Mouse (Mus musculus): ENCODE results near the gene BC029722. TPM values are rescaled to one million over a fixed set of nuclear protein-coding genes. Genes with fewer than 3 reads are reported as not detected.

BC029722 gene
- polyA plus RNA-seq (2015; fragmentation: Nextera tagmentation; extraction: Ambion mirVana): 4.9 and 5.6 TPM in 2 replicates

GRCm38 (mm10) chr2:155819392-155819448 is at the start of gene BC029722:
Gene BC029722, minus strand, starts transcription at chr2:155819426.
- H3K27ac ChIP-seq (replicated peaks): peak within 1 kb of the TSS; percentile 81
- peak within 1 kb of the TSS; percentile 78 for H3K9ac ChIP-seq
- H3K4me3 ChIP-seq (replicated peaks): peak within 1 kb of the TSS; percentile 92
- peak within 1 kb of the TSS; percentile 98 for H3K4me2 ChIP-seq
- H3K4me1 ChIP-seq (replicated peaks): peaks cover 32% of the 10 kb centered on the region
- H3K9me3 ChIP-seq (replicated peaks): no peaks in the 10 kb centered on the region
- H3K27me3 ChIP-seq: no peaks in the 10 kb centered on the region
- ATAC-seq (ENCODE audit: insufficient read depth): no peak
- H3K36me3 ChIP-seq (replicated peaks): peaks cover 46% of the 10 kb centered on the region

GRCm38 (mm10) chr2:155868320-155868719 is 49.1 kb upstream of the BC029722 start:
- no peaks in the 10 kb centered on the region for H3K9me3 ChIP-seq (replicated peaks)
- no peak overlapping the region for H3K4me2 ChIP-seq
- H3K9ac ChIP-seq: no peak overlapping the region
- no peaks in the 10 kb centered on the region for H3K4me1 ChIP-seq (replicated peaks)
- H3K27ac ChIP-seq (replicated peaks): no peak overlapping the region
- ATAC-seq (ENCODE audit: insufficient read depth): no peak
- no peak overlapping the region for H3K4me3 ChIP-seq (replicated peaks)
- 70% methylated on average over 8 of the region's 8 CpGs for WGBS (ENCODE audit: insufficient replicate concordance)
- H3K36me3 ChIP-seq (replicated peaks): peaks cover 20% of the 10 kb centered on the region
- H3K27me3 ChIP-seq: no peaks in the 10 kb centered on the region

- 72% methylated on average over 11 of the region's 11 CpGs for WGBS (ENCODE audit: insufficient replicate concordance)
- no peak overlapping the region for H3K9ac ChIP-seq
- H3K9me3 ChIP-seq (replicated peaks): no peaks in the 10 kb centered on the region
- no peaks in the 10 kb centered on the region for H3K4me1 ChIP-seq (replicated peaks)
- no peak overlapping the region for H3K4me3 ChIP-seq (replicated peaks)
- no peaks in the 10 kb centered on the region for H3K27me3 ChIP-seq
- H3K27ac ChIP-seq (replicated peaks): no peak overlapping the region
- H3K4me2 ChIP-seq: no peak overlapping the region
- peaks cover 16% of the 10 kb centered on the region; the same call in 1 of the 2 replicates for H3K36me3 ChIP-seq (replicated peaks)
- no peak for ATAC-seq (ENCODE audit: insufficient read depth)
Measured at GRCm38 (mm10) chr2:155863301-155863867, 44.2 kb upstream of the BC029722 start.

- Histone ChIP-seq H3K36me3 (replicated peaks) (peaks cover 13% of the 10 kb centered on the region), H3K4me1 (replicated peaks) (no peaks in the 10 kb centered on the region), H3K4me2 (no peak overlapping the region), H3K9me3 (replicated peaks) (no peaks in the 10 kb centered on the region), H3K27ac (replicated peaks) (no peak overlapping the region), H3K4me3 (replicated peaks) (no peak overlapping the region), H3K27me3 (no peaks in the 10 kb centered on the region), H3K9ac (no peak overlapping the region)
- 80% methylated on average over 13 of the region's 13 CpGs for WGBS (ENCODE audit: insufficient replicate concordance)
- ATAC-seq (ENCODE audit: insufficient read depth): no peak
Measured at GRCm38 (mm10) chr2:155862573-155863300, 43.5 kb upstream of the BC029722 start.

GRCm38 (mm10) chr2:155861581-155861980 is 42.4 kb upstream of the BC029722 start:
- Histone ChIP-seq H3K4me3 (replicated peaks) (no peak overlapping the region), H3K27me3 (no peaks in the 10 kb centered on the region), H3K4me1 (replicated peaks) (no peaks in the 10 kb centered on the region), H3K27ac (replicated peaks) (no peak overlapping the region), H3K9me3 (replicated peaks) (no peaks in the 10 kb centered on the region), H3K4me2 (no peak overlapping the region), H3K36me3 (replicated peaks) (peaks cover 14% of the 10 kb centered on the region), H3K9ac (no peak overlapping the region)
- WGBS (ENCODE audit: insufficient replicate concordance): 80% methylated on average over 6 of the region's 6 CpGs
- ATAC-seq (ENCODE audit: insufficient read depth): no peak

GRCm38 (mm10) chr2:155860102-155860501 is 40.9 kb upstream of the BC029722 start:
- 66% methylated on average over 7 of the region's 7 CpGs for WGBS (ENCODE audit: insufficient replicate concordance)
- no peak for ATAC-seq (ENCODE audit: insufficient read depth)
- Histone ChIP-seq H3K27ac (replicated peaks) (no peak overlapping the region), H3K36me3 (replicated peaks) (peaks cover 14% of the 10 kb centered on the region), H3K27me3 (no peaks in the 10 kb centered on the region), H3K4me3 (replicated peaks) (no peak overlapping the region), H3K4me2 (no peak overlapping the region), H3K4me1 (replicated peaks) (no peaks in the 10 kb centered on the region), H3K9me3 (replicated peaks) (no peaks in the 10 kb centered on the region), H3K9ac (no peak overlapping the region)

- Histone ChIP-seq H3K36me3 (replicated peaks) (peaks cover 38% of the 10 kb centered on the region), H3K4me3 (replicated peaks) (no peak overlapping the region), H3K4me1 (replicated peaks) (0 out of 2 replicates have a peak, but pooled peaks cover 3% of the 10 kb centered on the region), H3K27me3 (no peaks in the 10 kb centered on the region), H3K27ac (replicated peaks) (no peak overlapping the region), H3K4me2 (no peak overlapping the region), H3K9me3 (replicated peaks) (no peaks in the 10 kb centered on the region), H3K9ac (no peak overlapping the region)
- no peak for ATAC-seq (ENCODE audit: insufficient read depth)
- 79% methylated on average over 5 of the region's 5 CpGs for WGBS (ENCODE audit: insufficient replicate concordance)
Measured at GRCm38 (mm10) chr2:155852536-155852935, 33.3 kb upstream of the BC029722 start.

GRCm38 (mm10) chr2:155850120-155850519 is 30.9 kb upstream of the BC029722 start:
- H3K4me1 ChIP-seq (replicated peaks): 0 out of 2 replicates have a peak, but pooled peaks cover 3% of the 10 kb centered on the region
- H3K4me2 ChIP-seq: no peak overlapping the region
- H3K4me3 ChIP-seq (replicated peaks): no peak overlapping the region
- H3K27ac ChIP-seq (replicated peaks): no peak overlapping the region
- no peaks in the 10 kb centered on the region for H3K9me3 ChIP-seq (replicated peaks)
- ATAC-seq (ENCODE audit: insufficient read depth): no peak
- WGBS (ENCODE audit: insufficient replicate concordance): 73% methylated on average over 7 of the region's 7 CpGs
- peaks cover 44% of the 10 kb centered on the region for H3K36me3 ChIP-seq (replicated peaks)
- no peaks in the 10 kb centered on the region for H3K27me3 ChIP-seq
- no peak overlapping the region for H3K9ac ChIP-seq

- Histone ChIP-seq H3K27me3 (no peaks in the 10 kb centered on the region), H3K27ac (replicated peaks) (no peak overlapping the region), H3K9me3 (replicated peaks) (no peaks in the 10 kb centered on the region), H3K4me1 (replicated peaks) (0 out of 2 replicates have a peak, but pooled peaks cover 3% of the 10 kb centered on the region), H3K4me2 (no peak overlapping the region), H3K4me3 (replicated peaks) (no peak overlapping the region), H3K36me3 (replicated peaks) (peaks cover 41% of the 10 kb centered on the region), H3K9ac (no peak overlapping the region)
- 24% methylated on average over 7 of the region's 7 CpGs for WGBS (ENCODE audit: insufficient replicate concordance)
- ATAC-seq (ENCODE audit: insufficient read depth): peak; percentile 44
Measured at GRCm38 (mm10) chr2:155849464-155849863, 30.2 kb upstream of the BC029722 start.

- Histone ChIP-seq H3K4me1 (replicated peaks) (0 out of 2 replicates have a peak, but pooled peaks cover 3% of the 10 kb centered on the region), H3K4me2 (no peak overlapping the region), H3K9ac (no peak overlapping the region), H3K27me3 (no peaks in the 10 kb centered on the region), H3K36me3 (replicated peaks) (peaks cover 37% of the 10 kb centered on the region), H3K4me3 (replicated peaks) (no peak overlapping the region), H3K27ac (replicated peaks) (no peak overlapping the region), H3K9me3 (replicated peaks) (no peaks in the 10 kb centered on the region)
- no peak for ATAC-seq (ENCODE audit: insufficient read depth)
- 36% methylated on average over 6 of the region's 6 CpGs for WGBS (ENCODE audit: insufficient replicate concordance)
Measured at GRCm38 (mm10) chr2:155848291-155848690, 29.1 kb upstream of the BC029722 start.

GRCm38 (mm10) chr2:155846930-155847329 is 27.7 kb upstream of the BC029722 start:
- Histone ChIP-seq H3K9ac (no peak overlapping the region), H3K36me3 (replicated peaks) (peaks cover 30% of the 10 kb centered on the region), H3K9me3 (replicated peaks) (no peaks in the 10 kb centered on the region), H3K27me3 (no peaks in the 10 kb centered on the region), H3K4me1 (replicated peaks) (0 out of 2 replicates have a peak, but pooled peaks cover 3% of the 10 kb centered on the region), H3K4me3 (replicated peaks) (no peak overlapping the region), H3K4me2 (no peak overlapping the region), H3K27ac (replicated peaks) (no peak overlapping the region)
- no peak for ATAC-seq (ENCODE audit: insufficient read depth)
- 72% methylated on average over 8 of the region's 8 CpGs for WGBS (ENCODE audit: insufficient replicate concordance)

GRCm38 (mm10) chr2:155838961-155839360 is 19.7 kb upstream of the BC029722 start:
- no peak for ATAC-seq (ENCODE audit: insufficient read depth)

More at GRCm38 (mm10) chr2:155838961-155839360, 19.7 kb upstream of the BC029722 start:
- no peaks in the 10 kb centered on the region for H3K4me1 ChIP-seq (replicated peaks)
- peaks cover 15% of the 10 kb centered on the region; the same call in 1 of the 2 replicates for H3K27me3 ChIP-seq
- H3K9ac ChIP-seq: no peak overlapping the region
- no peaks in the 10 kb centered on the region for H3K9me3 ChIP-seq (replicated peaks)
- H3K4me3 ChIP-seq (replicated peaks): no peak overlapping the region
- no peak overlapping the region for H3K27ac ChIP-seq (replicated peaks)
- H3K36me3 ChIP-seq (replicated peaks): no peaks in the 10 kb centered on the region
- 65% methylated on average over 4 of the region's 4 CpGs for WGBS (ENCODE audit: insufficient replicate concordance)
- H3K4me2 ChIP-seq: no peak overlapping the region

Data from liver, embryonic 15.5 days (tissue).